In genomic region chr3:109123531-109123981, GRCm38 (mm10) we compare ENCODE assay signal across 9 mouse cellular contexts. TPM values are rescaled to one million over a fixed set of nuclear protein-coding genes. Genes with fewer than 3 reads are reported as not detected.
DNase-seq lines count a peak whose midpoint lies in the region; ATAC-seq and TF ChIP-seq lines count a peak whose summit lies in the region.
"Had no signal": no experiment of that assay in that cellular context is flagged by ENCODE, and none has a peak within 500 bp of the region (broad histone marks: within the 10 kb centered on the region; RNA-seq: fewer than 3 reads in every experiment).

No protein-coding gene starts in this region.

- DNase-seq in cerebellum, postnatal 10 days: peak; percentile 14 to 20
- no peak for DNase-seq in cerebellum, adult 11 months
- peak; percentile 67 for DNase-seq in kidney, postnatal 0 days (ENCODE audit: low spot score)
- no peak for DNase-seq in spleen, adult 2 months (ENCODE audit: low read depth in 1 of 2, low spot score in 2 of 2)
- DNase-seq in frontal cortex, postnatal 10 days (ENCODE audit: low spot score in 2 of 2): no peak

- peak overlapping the region; percentile 94 for H3K4me3 ChIP-seq in heart, embryonic 15.5 days
- peak overlapping the region; percentile 76 for H3K4me3 ChIP-seq in kidney, postnatal 0 days (replicated peaks; ENCODE audit: low read depth, low read length)
- H3K4me3 ChIP-seq in macrophage (ENCODE audit: inconsistent target): peak overlapping the region; percentile 72
- peak overlapping the region; percentile 85 for H3K4me3 ChIP-seq in spleen, adult 2 months (ENCODE audit: extremely low read depth, insufficient read depth, insufficient read length)

- peak overlapping the region; percentile 77 for H3K4me2 ChIP-seq in heart, embryonic 15.5 days
- peak overlapping the region; percentile 89 for H3K4me2 ChIP-seq in kidney, postnatal 0 days (ENCODE audit: low read length)

- no peak for TF ChIP-seq CTCF in kidney, postnatal 0 days (IDR thresholded peaks at IDR 0.05; ENCODE audit: low read depth)
- TF ChIP-seq CTCF in spleen, adult 2 months (IDR thresholded peaks at IDR 0.05; ENCODE audit: extremely low read depth, insufficient read depth, insufficient read length, insufficient replicate concordance): no peak

- H3K9ac ChIP-seq in heart, embryonic 15.5 days: peak overlapping the region; percentile 92
- peak overlapping the region; percentile 92 for H3K9ac ChIP-seq in kidney, postnatal 0 days (ENCODE audit: low read depth, low read length)

- peaks cover 30% of the 10 kb centered on the region for H3K4me1 ChIP-seq in heart, embryonic 15.5 days (replicated peaks)
- no peaks in the 10 kb centered on the region for H3K4me1 ChIP-seq in kidney, postnatal 0 days (replicated peaks; ENCODE audit: insufficient read depth, low read length)
- peaks cover 6% of the 10 kb centered on the region for H3K4me1 ChIP-seq in spleen, adult 2 months (ENCODE audit: control insufficient read depth, insufficient read depth, insufficient read length)

- H3K79me2 ChIP-seq in macrophage (ENCODE audit: inconsistent target): peaks cover 53% of the 10 kb centered on the region

- no peaks in the 10 kb centered on the region for H3K27me3 ChIP-seq in heart, embryonic 15.5 days
- no peaks in the 10 kb centered on the region for H3K27me3 ChIP-seq in kidney, postnatal 0 days (ENCODE audit: insufficient read depth, low read length)
- no peaks in the 10 kb centered on the region for H3K27me3 ChIP-seq in spleen, adult 2 months (ENCODE audit: control insufficient read depth, insufficient read depth, low read length)
- H3K27me3 ChIP-seq: CH12.LX had no signal

- no peak for TF ChIP-seq POLR2A in spleen, adult 2 months (IDR thresholded peaks at IDR 0.05; ENCODE audit: low read depth, low read length)

- 3% methylated on average over 8 of the region's 8 CpGs for WGBS in heart, embryonic 15.5 days
- WGBS in kidney, postnatal 0 days: 4% methylated on average over 8 of the region's 8 CpGs
- 6% methylated on average over 8 of the region's 8 CpGs for WGBS in macrophage (ENCODE audit: missing documents)
- 31% methylated on average over 8 of the region's 8 CpGs for WGBS in spleen, adult 2 months

- no peaks in the 10 kb centered on the region for H3K36me3 ChIP-seq in heart, embryonic 15.5 days
- H3K36me3 ChIP-seq in kidney, postnatal 0 days (ENCODE audit: insufficient read depth, low read length): no peaks in the 10 kb centered on the region
- no peaks in the 10 kb centered on the region for H3K36me3 ChIP-seq in macrophage (ENCODE audit: inconsistent target)
- H3K36me3 ChIP-seq in spleen, adult 2 months (ENCODE audit: control insufficient read depth, insufficient read depth, low read length): no peaks in the 10 kb centered on the region

- H3K27ac ChIP-seq in heart, embryonic 15.5 days: peak overlapping the region; percentile 93
- peak overlapping the region; percentile 88 for H3K27ac ChIP-seq in kidney, postnatal 0 days
- peak overlapping the region; percentile 71 for H3K27ac ChIP-seq in macrophage
- peak overlapping the region; percentile 77 for H3K27ac ChIP-seq in spleen, adult 2 months (ENCODE audit: insufficient read depth, low read length)

- ATAC-seq in erythroblast, adult 5-6 weeks (replicated peaks; ENCODE audit: low FRiP score, poor library complexity, severe bottlenecking): peak; percentile 63
- ATAC-seq in heart, embryonic 15.5 days (replicated peaks; ENCODE audit: insufficient number of reproducible peaks, insufficient read depth, low FRiP score, low read depth): no peak
- no peak for ATAC-seq in kidney, postnatal 0 days (replicated peaks; ENCODE audit: low FRiP score, low read depth)

- H3K9me3 ChIP-seq in heart, embryonic 15.5 days (replicated peaks): no peaks in the 10 kb centered on the region
- no peaks in the 10 kb centered on the region for H3K9me3 ChIP-seq in kidney, postnatal 0 days (replicated peaks; ENCODE audit: low read length)

RNA-seq across cellular contexts. Expression of gene Slc25a24, which starts 0.6 kb away (rescaled TPM):
- total RNA-seq in erythroblast, adult 5-6 weeks (2015; ENCODE audit: low replicate concordance): 14.8 and 18.8 TPM in 2 replicates
- 25.9 and 28.1 TPM in 2 replicates for total RNA-seq in erythroblast, adult 5-6 weeks (2017; ENCODE audit: low replicate concordance)
- 19.1 and 20.0 TPM in 2 replicates for polyA plus RNA-seq in heart, embryonic 15.5 days (2015; fragmentation: Nextera tagmentation; extraction: Ambion mirVana)
- polyA plus RNA-seq in kidney, postnatal 0 days (2015; fragmentation: Nextera tagmentation; extraction: Ambion mirVana): 14.8 and 17.9 TPM in 2 replicates
- total RNA-seq in macrophage (2018; cell fraction: chromatin; rRNA removed): 10 to 100 TPM in 21 of 26 experiments, 1 to 10 TPM in 5; 6.2 to 34.1 (median 15.5) TPM
- 10 to 100 TPM; 31.3 to 49.1 (median 39.6) TPM for total RNA-seq in macrophage (2018; cell fraction: cytosol; rRNA removed)
- total RNA-seq in macrophage (2018; cell fraction: nucleus; rRNA removed): 10 to 100 TPM; 12.2 to 61.0 (median 27.4) TPM
- polyA plus RNA-seq in macrophage (2018): 27.3 to 48.9 TPM (median 37.5 TPM) in 3 replicates
- 1.7 and 3.2 TPM in 2 replicates for polyA plus RNA-seq in spleen, adult 2 months (2012; rRNA removed)

RNA-seq across cellular contexts. Expression of gene Slc25a54, which starts 43.3 kb away (rescaled TPM):
- not detected in 2 replicates for total RNA-seq in erythroblast, adult 5-6 weeks (2015; ENCODE audit: low replicate concordance)
- total RNA-seq in erythroblast, adult 5-6 weeks (2017; ENCODE audit: low replicate concordance): not detected in 2 replicates
- not detected in 2 replicates for polyA plus RNA-seq in heart, embryonic 15.5 days (2015; fragmentation: Nextera tagmentation; extraction: Ambion mirVana)
- polyA plus RNA-seq in kidney, postnatal 0 days (2015; fragmentation: Nextera tagmentation; extraction: Ambion mirVana): not detected in 2 replicates
- total RNA-seq in macrophage (2018; cell fraction: chromatin; rRNA removed): not detected
- total RNA-seq in macrophage (2018; cell fraction: cytosol; rRNA removed): not detected
- not detected for total RNA-seq in macrophage (2018; cell fraction: nucleus; rRNA removed)
- polyA plus RNA-seq in macrophage (2018): not detected in 3 replicates
- not detected in 2 replicates for polyA plus RNA-seq in spleen, adult 2 months (2012; rRNA removed)
- total RNA-seq: CH12.LX had no signal

Comparison
In these comparisons a context has a peak if more than half of its experiments do, and no peak if none do; other contexts are left out.
1. DNase-seq: peak in cerebellum, postnatal 10 days (2 of 2) and kidney, postnatal 0 days (single experiment); none in cerebellum, adult 11 months (single experiment), spleen, adult 2 months (0 of 2) and frontal cortex, postnatal 10 days (0 of 2).
2. Peak in every context shown above with its lines, with median percentiles within 50 percentile points of each other: H3K27ac ChIP-seq and H3K4me3 ChIP-seq.